Mouse (Mus musculus): Measurements from ENCODE around the gene Fkbp5.

Fkbp5 gene

DNA sequence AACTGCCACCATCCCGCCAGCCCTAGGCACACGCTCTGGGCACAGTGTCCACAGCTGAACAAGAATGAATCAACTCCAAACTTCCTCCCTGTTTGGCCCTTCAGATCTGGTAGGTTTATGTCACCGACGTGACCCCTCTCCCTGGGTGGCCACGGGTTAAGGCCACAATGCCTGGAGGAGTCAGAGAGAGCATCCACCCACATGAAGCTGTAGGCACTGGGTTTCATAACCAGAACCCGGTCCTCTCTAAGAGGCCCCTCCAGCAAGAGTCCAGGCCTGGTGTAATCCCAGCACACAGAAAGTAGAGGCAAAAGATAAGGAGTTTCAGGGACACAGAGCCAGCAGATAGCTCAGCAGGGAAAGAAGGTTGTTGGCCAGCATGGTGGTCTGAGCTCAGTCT, 13.1 kb downstream of the Fkbp5 start:
- DNase-seq (ENCODE audit: low read depth): no peak

DNA sequence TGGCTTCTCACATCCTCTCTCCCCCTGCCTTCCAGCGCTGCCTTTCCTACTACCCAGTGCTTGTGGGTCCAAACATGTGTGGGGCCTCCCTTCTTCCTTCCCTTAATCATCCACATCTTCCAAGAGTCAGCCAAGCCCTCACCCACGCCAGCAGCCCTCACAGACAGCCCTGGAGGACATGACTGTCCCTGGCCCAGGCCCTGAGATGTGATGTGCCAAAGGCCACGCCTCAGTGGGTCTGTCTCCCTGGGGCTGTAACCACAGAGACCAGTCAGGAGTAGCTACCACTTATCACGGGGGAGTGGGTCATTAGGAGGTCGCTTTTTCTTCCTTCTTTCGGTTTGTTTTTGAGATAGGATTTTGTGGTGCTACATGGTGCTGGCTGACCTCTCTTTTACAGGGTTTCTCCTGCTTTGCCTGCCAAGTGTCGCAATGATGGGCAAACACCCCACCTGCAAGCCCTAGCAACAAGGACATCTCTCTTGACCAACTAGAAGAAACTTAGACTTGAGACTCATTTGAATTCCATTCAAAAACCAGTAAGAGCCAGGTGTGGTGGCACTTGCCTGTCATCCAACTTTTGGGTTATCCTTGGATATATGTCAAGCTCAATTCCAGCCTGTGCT, 15.0 kb downstream of the Fkbp5 start:
- no peak for DNase-seq (ENCODE audit: low read depth)

- no peak for DNase-seq (ENCODE audit: low read depth)
Measured at GRCm38 (mm10) chr17:28500465-28500864, 16.9 kb downstream of the Fkbp5 start.

DNA sequence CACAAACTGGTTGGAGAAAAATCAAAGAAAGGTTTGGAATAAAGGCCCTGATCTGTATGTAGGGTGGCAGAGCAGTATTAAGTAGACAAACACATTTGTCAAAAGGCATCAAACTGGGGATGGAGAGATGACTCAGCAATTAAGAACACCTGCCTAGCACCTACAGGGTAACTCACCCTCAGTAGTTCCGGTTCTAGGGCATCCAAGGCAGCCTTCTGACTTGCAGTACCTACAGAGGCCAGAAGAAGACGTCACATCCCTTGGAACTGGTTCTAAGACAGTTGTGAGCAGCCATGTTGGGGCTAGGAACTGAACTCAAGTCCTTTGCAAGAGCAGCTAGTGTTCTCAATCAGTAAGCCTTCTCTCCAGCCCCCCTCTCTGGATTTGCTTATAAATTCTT, 18.1 kb downstream of the Fkbp5 start:
- DNase-seq (ENCODE audit: low read depth): no peak

DNA sequence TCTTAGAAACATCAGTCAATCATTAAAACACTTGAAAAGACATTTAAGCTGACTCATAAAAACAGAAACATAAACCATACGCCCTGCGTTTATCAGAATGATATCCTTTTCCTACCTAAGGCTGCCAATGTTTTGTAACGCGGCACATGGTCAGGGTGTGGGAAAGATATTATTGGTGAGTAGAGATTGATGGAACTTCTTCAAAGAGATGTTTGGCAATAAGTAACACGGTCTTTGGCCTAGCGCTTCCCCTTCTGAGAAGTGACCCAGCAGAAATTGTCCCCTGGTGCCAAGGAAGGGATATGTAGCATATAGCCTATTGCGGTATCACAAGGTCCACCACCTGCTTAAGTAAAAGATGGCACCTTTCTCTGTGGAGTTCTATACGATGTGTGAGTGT, 21.5 kb downstream of the Fkbp5 start:
- no peak for DNase-seq (ENCODE audit: low read depth)

DNA sequence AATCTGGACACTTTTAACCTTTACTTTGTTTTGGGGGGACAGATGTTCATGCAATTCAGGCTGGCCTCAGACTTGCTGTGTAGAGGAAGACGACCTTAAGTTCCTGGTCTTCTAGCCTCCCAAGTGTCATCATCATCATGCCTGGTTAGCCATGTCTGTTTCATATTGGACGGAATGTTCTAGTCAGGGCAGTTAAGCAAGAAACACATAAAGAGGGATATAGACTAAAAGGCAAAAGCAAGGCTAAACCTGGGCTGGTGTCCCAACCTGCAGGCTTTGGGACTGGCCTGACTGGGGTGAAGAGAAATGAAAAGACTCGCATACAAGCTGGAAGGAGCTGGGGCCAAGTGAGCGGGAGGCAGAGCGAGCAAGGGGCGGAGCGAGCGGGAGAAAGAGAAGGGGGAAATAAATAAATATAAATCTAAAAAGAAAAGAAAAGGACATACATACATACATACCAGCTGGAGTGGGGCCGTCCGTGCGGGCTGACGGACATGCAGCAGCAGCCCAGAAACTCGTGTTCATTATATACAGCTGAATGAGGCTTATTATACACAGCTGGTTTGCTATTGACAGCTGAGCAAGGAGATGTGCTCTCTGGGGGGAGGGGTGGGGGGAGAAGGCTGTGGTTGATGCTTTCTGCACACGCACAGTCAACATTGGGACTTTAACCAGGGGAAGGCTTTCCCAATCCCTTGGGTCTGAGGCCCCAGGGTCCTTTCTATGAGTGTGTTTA, 26.1 kb downstream of the Fkbp5 start:
- DNase-seq (ENCODE audit: low read depth): no peak

GRCm38 (mm10) chr17:28488258-28489013, 28.9 kb downstream of the Fkbp5 start:
- no peak for DNase-seq (ENCODE audit: low read depth)

GRCm38 (mm10) chr17:28487584-28488257, 29.6 kb downstream of the Fkbp5 start:
- no peak for DNase-seq (ENCODE audit: low read depth)

- no peak for DNase-seq (ENCODE audit: low read depth)
Measured at GRCm38 (mm10) chr17:28486720-28487119, 30.6 kb downstream of the Fkbp5 start.

DNA sequence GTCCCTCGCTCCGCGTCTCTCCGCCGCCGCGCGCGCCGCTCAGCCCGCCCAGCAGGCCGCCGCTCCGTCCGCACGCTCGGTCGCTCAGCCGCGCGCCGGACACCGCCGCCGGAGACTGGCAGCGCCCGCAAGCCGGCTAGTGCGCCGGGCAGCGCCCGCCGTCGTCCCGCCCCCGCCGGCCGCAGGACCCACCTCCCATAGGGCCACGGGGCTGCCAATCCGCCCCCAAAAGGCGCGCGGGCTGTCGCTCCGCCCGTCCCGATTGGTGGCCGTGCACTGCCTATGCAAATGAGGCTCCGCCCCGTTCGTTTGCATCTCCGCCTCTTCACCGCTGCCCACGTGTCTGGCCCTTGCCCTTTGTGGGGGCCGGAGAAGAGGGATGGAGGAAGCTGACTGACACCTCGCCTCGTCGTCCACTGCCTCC, 31.3 kb downstream of the Fkbp5 start:
- DNase-seq (ENCODE audit: low read depth): peak; percentile 90

- DNase-seq (ENCODE audit: low read depth): no peak
Measured at GRCm38 (mm10) chr17:28485446-28485948, 31.8 kb downstream of the Fkbp5 start.

DNA sequence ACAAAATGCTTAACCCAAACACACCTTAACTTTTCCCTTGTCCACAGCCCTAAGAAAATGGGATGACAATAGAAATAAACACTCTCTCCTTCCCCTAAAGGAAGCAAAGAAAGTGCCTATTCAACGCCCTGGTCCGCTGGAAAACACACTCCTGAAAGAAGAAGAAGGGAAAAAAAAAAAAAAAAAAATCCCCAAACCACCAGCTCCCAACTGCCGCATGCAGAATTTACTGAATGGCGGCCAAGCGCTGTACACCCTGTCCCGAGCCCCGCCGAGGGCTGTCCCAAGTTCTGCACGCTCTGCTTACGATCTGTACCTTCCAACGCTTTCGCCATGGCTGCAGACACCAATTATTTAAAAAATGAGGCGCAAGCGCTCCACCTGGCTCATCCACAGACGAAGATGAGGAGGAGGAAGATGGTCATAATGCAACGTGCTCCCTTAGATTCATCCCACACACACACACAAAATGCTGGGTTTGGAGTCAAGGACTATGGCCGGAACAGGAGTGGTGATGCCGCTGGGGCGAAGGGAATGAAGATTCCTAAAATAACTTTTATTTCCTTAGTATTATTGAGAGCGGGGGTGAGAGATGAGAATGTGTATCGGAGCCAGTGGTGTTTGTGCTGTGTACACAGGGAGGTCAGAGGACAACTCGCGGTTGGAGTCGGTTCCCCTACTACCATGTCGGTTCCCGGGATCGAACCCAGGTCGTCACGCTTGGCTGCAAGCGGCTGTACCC, 32.5 kb downstream of the Fkbp5 start:
- no peak for DNase-seq (ENCODE audit: low read depth)

GRCm38 (mm10) chr17:28477421-28477820, 39.9 kb downstream of the Fkbp5 start:
- no peak for DNase-seq (ENCODE audit: low read depth)

DNA sequence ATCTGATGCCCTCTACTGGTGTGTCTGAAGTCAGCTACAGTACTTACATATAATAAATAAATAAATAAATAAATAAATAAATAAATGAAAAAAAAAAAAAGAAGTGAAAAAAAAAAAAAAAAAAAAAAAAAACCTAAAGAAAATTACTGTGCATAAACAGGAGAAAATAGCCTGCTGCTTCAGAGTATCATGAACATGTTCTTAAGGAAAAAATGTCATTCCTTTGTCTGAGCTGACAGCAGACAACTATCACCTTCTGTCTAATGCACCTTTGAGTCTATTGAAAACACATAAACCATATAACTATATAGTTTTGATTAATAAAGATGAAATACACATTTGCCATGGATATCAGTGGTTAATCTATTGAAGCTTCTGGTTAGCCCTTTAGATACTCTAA, 40.9 kb downstream of the Fkbp5 start:
- no peak for DNase-seq (ENCODE audit: low read depth)

DNA sequence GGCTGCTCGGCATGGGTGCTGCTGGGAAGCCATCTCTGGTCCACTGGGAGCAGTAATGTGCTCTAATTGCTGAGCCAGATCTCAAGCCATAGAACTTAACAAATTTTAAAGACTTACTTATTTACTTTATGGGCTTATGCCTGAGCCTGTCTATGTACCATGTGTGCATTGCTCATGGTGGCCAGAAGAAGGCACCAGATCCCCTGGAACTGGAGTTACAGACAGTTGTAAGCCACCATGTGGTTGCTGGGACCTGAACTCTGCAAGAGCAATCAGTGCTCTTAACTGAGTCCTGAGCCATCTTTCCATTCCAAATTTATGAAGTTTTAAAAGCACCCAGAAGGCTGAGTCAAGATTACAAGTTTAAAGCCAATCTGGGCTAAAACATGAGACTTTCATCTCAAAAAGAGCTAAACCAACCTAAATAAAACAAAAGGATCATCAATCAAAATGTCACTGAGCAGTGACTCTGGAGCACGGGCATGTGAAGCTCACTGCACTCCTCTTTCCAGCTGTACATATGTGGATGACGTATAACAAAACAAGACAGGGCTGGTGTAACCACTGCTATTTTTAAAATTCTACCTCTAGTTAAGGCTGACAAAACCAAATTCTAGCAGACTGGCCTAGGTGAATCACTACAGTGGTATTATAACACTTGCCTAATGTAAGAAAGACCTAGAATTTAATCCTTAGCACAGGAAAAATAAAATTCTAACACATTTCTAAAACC, 41.6 kb downstream of the Fkbp5 start:
- no peak for DNase-seq (ENCODE audit: low read depth)

DNA sequence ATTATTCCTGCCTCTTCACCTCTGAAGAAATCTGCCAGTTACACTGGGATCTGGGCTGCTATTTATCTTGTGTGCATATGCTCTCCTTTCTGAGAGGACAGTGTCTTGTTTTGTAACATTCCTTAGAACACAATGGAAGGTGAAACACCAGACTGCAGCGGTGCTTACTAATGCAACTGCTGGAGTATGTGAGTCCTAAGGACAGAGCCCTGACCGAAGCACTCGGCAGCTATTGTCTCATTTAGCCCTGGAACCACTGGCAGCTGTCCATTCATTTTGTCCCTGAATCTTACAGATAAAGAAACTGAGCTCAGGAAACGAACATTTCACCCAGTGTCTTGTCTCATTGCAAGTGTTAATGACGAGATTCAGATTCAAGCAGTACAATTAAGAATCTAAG, 44.6 kb downstream of the Fkbp5 start:
- DNase-seq (ENCODE audit: low read depth): no peak

DNA sequence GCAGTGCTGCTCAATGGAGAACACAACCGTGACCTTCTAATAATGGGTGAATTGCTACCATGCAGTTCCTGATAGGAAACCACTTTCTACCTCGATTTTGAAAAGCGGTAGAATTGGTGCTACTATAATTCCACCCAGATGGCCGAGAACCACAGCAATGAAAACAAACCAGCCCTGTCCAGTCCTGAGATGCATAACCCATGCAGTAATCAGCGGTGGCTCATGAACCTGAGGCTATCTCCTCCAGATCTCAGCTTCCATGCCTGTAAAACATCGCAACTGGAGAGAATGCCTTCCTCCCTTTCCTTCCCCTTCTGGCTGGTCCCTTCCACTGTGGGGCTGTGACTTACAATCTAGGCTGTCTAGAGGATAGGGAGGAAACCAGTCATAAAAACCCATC, 46.5 kb downstream of the Fkbp5 start:
- DNase-seq (ENCODE audit: low read depth): no peak

DNA sequence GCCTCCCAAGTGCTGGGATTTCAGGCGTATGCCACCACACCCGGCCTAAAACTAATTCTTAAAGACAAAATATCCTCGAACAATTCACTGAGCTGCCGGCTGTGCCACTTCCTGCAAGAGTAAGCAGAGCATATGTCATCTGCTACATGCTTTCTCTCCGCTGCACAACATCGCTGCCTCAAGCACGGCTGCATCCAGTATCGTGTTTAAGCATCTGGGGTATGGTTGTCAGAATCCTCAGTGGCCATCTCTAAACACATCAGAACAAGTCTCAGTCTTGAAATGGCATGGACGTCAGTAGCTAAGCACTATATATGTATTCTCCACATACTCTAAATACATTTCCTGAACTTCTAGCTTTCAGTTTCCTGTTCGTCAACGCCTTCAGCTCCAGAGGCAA, 49.6 kb downstream of the Fkbp5 start:
- DNase-seq (ENCODE audit: low read depth): no peak

- no peak for DNase-seq (ENCODE audit: low read depth)
Measured at GRCm38 (mm10) chr17:28465968-28466367, 51.4 kb downstream of the Fkbp5 start.

- DNase-seq (ENCODE audit: low read depth): no peak
Measured at GRCm38 (mm10) chr17:28463701-28464443, 53.5 kb downstream of the Fkbp5 start.

All from c-Kit-positive CD71-positive TER-119-negative erythroid progenitor cells, embryonic 14.5 days (primary cell).